Mouse (Mus musculus): ENCODE results near the gene Olfr986. TPM values are rescaled to one million over a fixed set of nuclear protein-coding genes. Genes with fewer than 3 reads are reported as not detected.
"Not testable (repeated sequence)": the region's sequence is repeated elsewhere in the genome, so short reads cannot be mapped to it uniquely, and the experiment has no call there.

Olfr986 gene
- polyA plus RNA-seq (2015; fragmentation: Nextera tagmentation; extraction: Ambion mirVana) = 0.05 TPM in 1 of 2 replicates, not detected in the other

DNA sequence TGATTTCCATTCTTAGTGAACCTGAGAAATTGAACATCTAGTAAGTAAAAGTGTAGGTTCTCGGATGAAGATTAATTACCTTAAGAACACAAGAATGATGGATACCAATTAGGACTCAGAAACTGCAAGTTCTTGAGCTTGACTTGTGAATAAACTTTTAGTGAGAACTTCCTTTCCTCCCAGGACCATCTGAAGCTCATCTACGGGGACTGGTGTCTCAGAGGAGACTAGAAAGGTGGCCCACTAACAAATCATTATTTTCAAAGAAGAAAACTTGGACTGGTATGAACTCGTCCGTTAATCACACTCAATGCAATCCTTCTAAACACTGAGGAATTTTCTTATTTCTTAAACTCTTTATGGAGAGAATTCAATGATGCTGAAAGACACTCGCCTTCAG is at the start of gene Olfr986:
Gene Olfr986, plus strand, starts transcription at position 301 of the 400 bp plus-strand sequence.
- H3K27ac ChIP-seq (replicated peaks) = no peak within 1 kb of the TSS
- no peak for ATAC-seq (ENCODE audit: insufficient number of reproducible peaks, low FRiP score, low TSS enrichment, low read depth)
- H3K9me3 ChIP-seq (replicated peaks) = no peaks in the 10 kb centered on the region
- WGBS = 86% methylated on average over 5 of the region's 5 CpGs
- no peak within 1 kb of the TSS for H3K4me3 ChIP-seq (replicated peaks)
- no peaks in the 10 kb centered on the region for H3K27me3 ChIP-seq
- H3K4me2 ChIP-seq (replicated peaks) = no peak within 1 kb of the TSS
- no peaks in the 10 kb centered on the region for H3K36me3 ChIP-seq
- no peak within 1 kb of the TSS for H3K9ac ChIP-seq
- no peaks in the 10 kb centered on the region for H3K4me1 ChIP-seq

DNA sequence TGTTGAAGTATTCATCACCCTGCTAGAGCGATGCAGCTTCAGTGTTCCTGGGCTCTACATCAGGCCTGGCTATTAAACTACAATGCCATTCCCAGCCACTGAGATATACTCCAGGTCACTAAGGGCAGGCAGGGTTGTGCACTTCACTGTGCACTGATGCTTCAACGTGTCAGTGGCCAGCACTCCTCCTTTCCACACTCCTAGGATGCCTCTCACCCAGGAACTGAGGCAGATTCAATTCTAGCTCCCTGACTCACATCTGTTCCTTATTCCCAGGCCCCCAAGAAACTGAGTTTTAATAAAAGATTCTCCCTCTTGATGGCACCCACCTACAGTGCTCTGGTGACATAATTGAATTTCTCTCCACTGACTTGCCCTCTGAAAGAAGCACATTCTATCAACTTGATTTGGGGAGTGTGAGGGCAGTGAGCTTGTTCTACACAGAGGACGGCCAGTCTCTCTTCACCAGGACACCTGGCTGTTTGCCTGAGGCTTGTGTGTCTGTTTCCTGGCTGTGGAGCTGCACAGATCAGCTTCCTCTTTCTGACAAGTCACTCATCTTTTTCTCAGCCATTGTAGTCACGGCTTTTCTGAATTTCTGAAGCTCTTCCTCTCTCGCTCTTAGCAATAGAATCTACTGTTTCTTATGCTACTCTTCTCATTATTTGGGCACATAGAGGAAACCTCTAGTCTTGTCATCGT is 43.6 kb upstream of the Olfr986 start:
- no peaks in the 10 kb centered on the region for H3K9me3 ChIP-seq (replicated peaks)
- no peak overlapping the region for H3K9ac ChIP-seq
- no peak overlapping the region for H3K4me2 ChIP-seq (replicated peaks)
- no peaks in the 10 kb centered on the region for H3K36me3 ChIP-seq
- no peaks in the 10 kb centered on the region for H3K4me1 ChIP-seq
- no peaks in the 10 kb centered on the region for H3K27me3 ChIP-seq
- no peak for ATAC-seq (ENCODE audit: insufficient number of reproducible peaks, low FRiP score, low TSS enrichment, low read depth)
- no peak overlapping the region for H3K27ac ChIP-seq (replicated peaks)
- H3K4me3 ChIP-seq (replicated peaks) = no peak overlapping the region
- 67% methylated on average over 6 of the region's 6 CpGs for WGBS

DNA sequence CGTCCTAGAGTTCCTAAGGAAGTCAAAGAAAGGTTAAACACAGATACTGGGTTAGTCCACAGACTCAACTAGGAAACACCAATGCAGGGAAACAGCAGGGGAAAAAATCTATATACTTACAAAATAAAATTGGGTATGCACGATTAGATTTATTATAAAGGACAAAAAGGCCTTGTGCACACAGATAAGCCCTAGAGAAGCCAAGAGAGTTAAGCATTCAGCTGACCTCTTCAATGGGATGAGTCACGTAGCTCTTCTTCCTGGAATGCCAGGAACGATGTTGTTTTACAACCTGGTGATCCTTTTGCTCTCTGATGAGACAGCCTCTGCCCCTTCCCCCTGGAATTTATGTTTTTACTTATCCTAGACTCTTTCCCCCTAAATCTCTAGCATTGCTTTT is 41.2 kb upstream of the Olfr986 start:
- H3K4me2 ChIP-seq (replicated peaks) = no peak overlapping the region
- H3K27me3 ChIP-seq = no peaks in the 10 kb centered on the region
- WGBS = 62% methylated on average over 4 of the region's 4 CpGs
- H3K9me3 ChIP-seq (replicated peaks) = no peaks in the 10 kb centered on the region
- no peak for ATAC-seq (ENCODE audit: insufficient number of reproducible peaks, low FRiP score, low TSS enrichment, low read depth)
- H3K4me3 ChIP-seq (replicated peaks) = no peak overlapping the region
- no peak overlapping the region for H3K9ac ChIP-seq
- no peaks in the 10 kb centered on the region for H3K4me1 ChIP-seq
- no peaks in the 10 kb centered on the region for H3K36me3 ChIP-seq
- H3K27ac ChIP-seq (replicated peaks) = no peak overlapping the region

DNA sequence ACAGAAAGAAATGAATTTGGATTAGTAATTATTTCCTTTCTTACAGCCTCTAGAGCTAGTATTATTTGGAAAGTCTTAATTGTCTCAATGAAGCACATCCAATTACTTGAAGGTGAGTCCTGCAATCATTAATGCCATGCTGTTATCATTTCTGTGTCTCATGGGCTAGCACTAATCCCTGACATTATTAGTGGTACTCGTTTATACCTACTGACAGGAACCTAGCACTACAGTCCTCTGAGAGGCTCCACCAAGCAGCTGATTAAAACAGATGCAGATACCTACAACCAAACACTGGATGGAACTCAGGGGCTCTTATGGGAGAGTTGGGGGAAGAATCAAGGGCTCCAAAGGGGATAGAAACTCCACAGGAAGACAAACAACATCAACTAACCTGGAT is 39.2 kb upstream of the Olfr986 start:
- H3K9me3 ChIP-seq (replicated peaks) = no peaks in the 10 kb centered on the region
- ATAC-seq (ENCODE audit: insufficient number of reproducible peaks, low FRiP score, low TSS enrichment, low read depth) = no peak
- H3K27me3 ChIP-seq = no peaks in the 10 kb centered on the region
- no peaks in the 10 kb centered on the region for H3K4me1 ChIP-seq
- no peak overlapping the region for H3K4me2 ChIP-seq (replicated peaks)
- no peak overlapping the region for H3K27ac ChIP-seq (replicated peaks)
- 49% methylated on average over 1 of the region's 1 CpGs for WGBS
- no peaks in the 10 kb centered on the region for H3K36me3 ChIP-seq
- H3K4me3 ChIP-seq (replicated peaks) = no peak overlapping the region
- no peak overlapping the region for H3K9ac ChIP-seq

DNA sequence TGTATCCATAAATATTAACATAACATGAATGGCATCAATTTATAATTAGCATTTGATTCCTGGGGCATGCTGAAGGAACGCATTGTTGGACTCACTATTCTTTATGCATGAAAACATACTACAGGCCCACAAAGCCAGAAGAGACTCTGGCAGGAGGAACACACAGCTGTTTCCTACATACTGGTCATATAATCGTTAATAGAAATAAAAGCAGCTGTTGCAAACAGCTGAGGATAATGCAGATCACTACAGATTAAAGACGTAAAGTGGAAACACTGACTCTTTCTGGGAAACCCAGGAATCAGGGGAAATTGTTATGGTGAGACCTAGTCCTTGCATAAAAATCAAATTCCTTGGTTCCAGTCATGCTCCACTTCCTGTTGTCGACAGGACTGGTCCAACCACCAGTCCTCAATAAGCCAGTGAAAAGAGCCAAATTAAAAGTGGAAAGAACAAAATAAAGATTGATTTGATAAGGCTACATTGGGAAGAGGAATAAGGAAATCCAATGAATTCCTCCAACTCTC is 25.5 kb upstream of the Olfr986 start:
- Histone ChIP-seq H3K4me3 (replicated peaks) (no peak overlapping the region), H3K27me3 (no peaks in the 10 kb centered on the region), H3K4me2 (replicated peaks) (no peak overlapping the region), H3K4me1 (no peaks in the 10 kb centered on the region), H3K9ac (no peak overlapping the region), H3K9me3 (replicated peaks) (no peaks in the 10 kb centered on the region), H3K27ac (replicated peaks) (no peak overlapping the region), H3K36me3 (no peaks in the 10 kb centered on the region)
- ATAC-seq (ENCODE audit: insufficient number of reproducible peaks, low FRiP score, low TSS enrichment, low read depth) = peak; percentile 79
- WGBS = 45% methylated on average over 4 of the region's 4 CpGs

DNA sequence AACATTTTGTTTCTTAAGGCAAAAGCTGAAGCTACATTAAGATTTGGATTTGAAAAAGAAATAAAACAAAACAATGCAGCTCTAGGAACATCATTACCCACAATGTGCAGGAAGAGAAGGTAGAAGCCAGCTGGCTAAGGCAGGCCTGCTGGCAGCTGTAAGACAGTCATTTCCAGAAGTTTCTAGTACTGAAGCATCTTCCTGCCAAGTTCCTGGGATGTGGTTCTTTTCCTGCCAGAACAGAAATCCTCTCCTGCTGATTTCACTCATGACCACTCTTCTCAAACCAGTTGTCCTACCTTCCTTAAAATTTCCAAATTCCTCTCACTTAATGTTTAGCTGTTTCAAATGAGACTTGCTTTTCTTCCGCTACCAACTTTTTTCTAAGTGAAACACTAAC is 14.3 kb upstream of the Olfr986 start:
- 77% methylated on average over 1 of the region's 1 CpGs for WGBS
- Histone ChIP-seq H3K27ac (replicated peaks) (no peak overlapping the region), H3K4me3 (replicated peaks) (no peak overlapping the region), H3K4me1 (no peaks in the 10 kb centered on the region), H3K36me3 (no peaks in the 10 kb centered on the region), H3K4me2 (replicated peaks) (no peak overlapping the region), H3K9me3 (replicated peaks) (no peaks in the 10 kb centered on the region), H3K9ac (no peak overlapping the region), H3K27me3 (no peaks in the 10 kb centered on the region)
- no peak for ATAC-seq (ENCODE audit: insufficient number of reproducible peaks, low FRiP score, low TSS enrichment, low read depth)

DNA sequence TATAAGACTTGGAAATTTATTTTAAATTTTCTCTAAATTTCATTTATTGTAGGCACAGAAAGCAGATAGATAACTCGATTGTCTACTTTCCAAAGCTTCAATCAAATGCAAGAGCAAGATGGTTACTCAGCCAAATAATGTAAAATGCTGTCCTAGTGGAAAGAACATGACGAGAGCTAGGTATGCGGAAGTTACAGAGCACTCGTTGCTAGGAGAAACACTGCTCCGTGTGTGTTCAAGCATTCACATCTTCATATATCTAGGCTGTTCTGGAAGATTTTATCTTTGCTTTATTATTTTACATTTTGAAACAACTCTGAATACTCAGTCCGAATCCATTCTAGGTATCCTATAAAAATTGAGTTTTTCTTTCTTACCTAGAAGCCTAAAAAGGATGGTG is 3.7 kb upstream of the Olfr986 start:
- ATAC-seq (ENCODE audit: insufficient number of reproducible peaks, low FRiP score, low TSS enrichment, low read depth) = no peak
- H3K4me3 ChIP-seq (replicated peaks) = no peak overlapping the region
- H3K9me3 ChIP-seq (replicated peaks) = no peaks in the 10 kb centered on the region
- H3K36me3 ChIP-seq = no peaks in the 10 kb centered on the region
- H3K4me2 ChIP-seq (replicated peaks) = no peak overlapping the region
- H3K9ac ChIP-seq = no peak overlapping the region
- H3K4me1 ChIP-seq = no peaks in the 10 kb centered on the region
- WGBS = 68% methylated on average over 6 of the region's 6 CpGs
- H3K27me3 ChIP-seq = no peaks in the 10 kb centered on the region
- no peak overlapping the region for H3K27ac ChIP-seq (replicated peaks)

DNA sequence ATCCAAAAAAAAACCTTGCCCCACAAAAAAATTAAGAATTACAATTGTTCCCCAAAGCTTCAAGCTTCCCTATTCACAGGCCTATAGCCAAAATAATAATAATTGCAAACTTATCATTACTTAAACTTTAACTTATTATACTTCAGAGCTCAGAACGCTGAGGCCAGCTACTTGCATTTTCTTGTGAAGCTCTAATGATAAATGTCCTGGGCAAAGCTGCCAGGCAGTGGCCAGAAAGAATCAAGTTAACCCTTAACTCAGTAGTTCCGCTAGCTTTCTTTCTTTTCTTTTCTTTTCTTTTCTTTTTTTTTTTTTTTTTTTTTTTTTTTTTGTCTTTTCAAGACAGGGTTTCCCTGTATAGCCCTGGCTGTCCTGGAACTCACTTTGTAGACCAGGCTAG is 4.4 kb downstream of the Olfr986 start:
- not testable (repeated sequence) for ATAC-seq (ENCODE audit: insufficient number of reproducible peaks, low FRiP score, low TSS enrichment, low read depth); H3K4me1 ChIP-seq; H3K4me2 ChIP-seq (replicated peaks); H3K36me3 ChIP-seq; H3K27ac ChIP-seq (replicated peaks); H3K9me3 ChIP-seq (replicated peaks); H3K27me3 ChIP-seq; H3K4me3 ChIP-seq (replicated peaks); H3K9ac ChIP-seq
- 67% methylated on average over 2 of the region's 2 CpGs for WGBS

DNA sequence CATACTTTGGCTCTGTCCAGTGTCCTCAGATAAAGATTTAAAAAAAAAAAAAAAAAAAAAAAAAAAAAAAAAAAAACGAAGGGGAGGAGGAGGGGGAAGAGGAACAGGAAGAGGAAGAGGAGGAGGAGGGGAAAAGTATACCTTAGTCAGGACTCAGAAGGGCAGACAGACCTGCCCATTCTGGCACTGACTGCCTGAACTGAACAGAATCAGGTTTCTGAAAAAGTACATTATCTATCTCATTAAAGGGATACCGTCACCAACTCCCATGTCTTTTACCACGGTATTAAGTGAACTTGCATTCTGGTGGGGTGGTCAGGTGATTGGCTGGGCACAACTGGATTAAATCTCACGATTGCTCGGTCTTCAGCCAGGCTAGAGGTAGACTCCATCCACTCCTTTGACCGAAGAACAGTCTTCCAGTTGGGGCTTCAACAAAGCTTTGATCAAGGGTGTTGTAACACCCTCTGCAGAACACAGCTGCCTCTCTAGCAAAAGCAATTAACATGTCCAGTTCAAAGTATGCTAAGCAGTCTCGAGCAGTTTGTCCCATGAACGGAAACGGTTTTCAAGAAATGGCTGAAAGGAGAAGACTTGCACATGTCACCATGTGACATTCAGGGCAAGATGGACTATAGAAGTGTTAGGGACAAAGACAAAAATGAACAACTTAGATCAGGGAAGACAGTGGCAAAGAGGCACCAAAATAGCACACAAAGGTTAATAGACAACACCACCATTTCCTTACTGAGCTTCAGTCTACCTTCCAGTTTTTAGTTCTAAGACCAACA is 10.6 kb downstream of the Olfr986 start:
- Histone ChIP-seq H3K9me3 (replicated peaks) (no peaks in the 10 kb centered on the region), H3K4me3 (replicated peaks) (peak overlapping the region; percentile 85), H3K9ac (no peak overlapping the region), H3K4me2 (replicated peaks) (peak overlapping the region; percentile 84), H3K36me3 (no peaks in the 10 kb centered on the region), H3K27me3 (no peaks in the 10 kb centered on the region), H3K27ac (replicated peaks) (peak overlapping the region; percentile 72; the same call in 1 of the 2 replicates), H3K4me1 (peaks cover 14% of the 10 kb centered on the region)
- WGBS = 92% methylated on average over 9 of the region's 9 CpGs
- no peak for ATAC-seq (ENCODE audit: insufficient number of reproducible peaks, low FRiP score, low TSS enrichment, low read depth)

DNA sequence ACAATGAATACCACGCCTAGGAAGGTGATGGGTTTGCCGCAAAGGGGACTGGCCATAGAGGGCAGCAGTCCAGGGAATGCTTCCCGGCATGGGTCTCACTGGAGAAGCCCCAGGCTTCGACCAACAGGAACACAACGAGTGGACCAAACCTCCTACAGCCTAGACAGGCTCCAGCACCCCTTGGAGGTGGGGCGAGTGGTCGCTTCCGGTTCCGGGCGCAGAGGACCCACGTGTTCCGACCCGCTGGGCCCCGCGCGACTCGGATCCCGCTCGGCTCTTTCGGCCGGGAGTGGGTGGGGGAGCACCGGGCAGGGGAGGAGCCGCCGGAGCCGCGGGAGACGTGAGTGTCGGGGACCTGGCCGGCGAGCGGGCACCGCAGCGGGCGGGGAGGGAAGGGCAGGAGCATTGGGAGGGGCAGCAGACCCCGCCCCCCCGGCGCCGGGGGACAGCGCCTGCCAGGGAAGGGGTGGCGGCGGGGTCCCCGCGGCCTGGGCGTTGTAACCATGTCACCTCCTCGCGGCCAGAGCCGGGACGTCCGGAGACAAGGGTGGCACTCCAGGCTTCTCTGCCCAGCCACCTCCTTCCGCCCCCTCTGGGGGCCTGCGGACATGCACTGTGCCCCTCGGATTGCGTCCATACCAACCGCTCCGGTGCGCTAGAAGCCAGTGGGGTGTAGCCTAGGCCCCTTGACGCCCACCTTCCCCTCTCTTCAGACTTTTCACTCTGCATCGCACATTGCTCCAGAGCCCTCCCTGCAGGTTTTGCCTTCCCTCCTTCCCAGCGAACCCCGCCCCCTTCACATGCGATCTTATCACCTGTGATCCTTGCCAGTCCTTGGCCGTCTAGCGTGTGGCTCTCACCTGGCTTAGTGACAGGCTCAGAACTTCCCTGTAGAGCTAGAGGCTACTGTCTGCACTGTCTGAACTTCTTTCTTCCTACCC is 11.6 kb downstream of the Olfr986 start, which contains the start of gene Zfp202:
Gene Zfp202, plus strand, starts transcription at position 219 of the 941 bp plus-strand sequence.
- under 1% methylated on average over 55 of the region's 63 CpGs for WGBS
- Histone ChIP-seq H3K9ac (peak within 1 kb of the TSS; percentile 63), H3K27ac (replicated peaks) (peak within 1 kb of the TSS; percentile 72), H3K4me1 (peaks cover 14% of the 10 kb centered on the region), H3K9me3 (replicated peaks) (no peaks in the 10 kb centered on the region), H3K36me3 (no peaks in the 10 kb centered on the region), H3K27me3 (no peaks in the 10 kb centered on the region), H3K4me2 (replicated peaks) (peak within 1 kb of the TSS; percentile 84), H3K4me3 (replicated peaks) (peak within 1 kb of the TSS; percentile 85)
- ATAC-seq (ENCODE audit: insufficient number of reproducible peaks, low FRiP score, low TSS enrichment, low read depth) = peak; percentile 95

DNA sequence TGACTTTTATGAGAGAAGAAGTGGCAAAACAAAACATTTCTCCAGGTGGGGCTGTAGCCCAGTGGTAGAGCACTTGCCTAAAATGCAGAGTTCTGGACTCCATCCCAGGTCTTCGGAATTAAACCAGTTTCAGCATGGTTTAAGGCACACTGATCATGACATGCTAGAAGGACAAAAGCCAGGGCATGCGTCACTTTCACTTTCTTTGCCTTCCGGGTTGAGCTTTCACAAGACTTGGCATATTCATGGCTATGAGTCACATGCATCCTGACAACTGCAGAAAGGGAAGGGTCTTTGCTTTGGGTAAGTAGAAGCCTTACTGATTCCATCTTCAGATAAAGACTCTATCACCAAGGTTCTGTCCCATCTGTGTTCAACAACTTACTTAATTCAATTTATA is 15.3 kb downstream of the Olfr986 start:
- Histone ChIP-seq H3K9ac (no peak overlapping the region), H3K27me3 (no peaks in the 10 kb centered on the region), H3K9me3 (replicated peaks) (no peaks in the 10 kb centered on the region), H3K27ac (replicated peaks) (no peak overlapping the region), H3K4me1 (peaks cover 14% of the 10 kb centered on the region), H3K4me2 (replicated peaks) (no peak overlapping the region), H3K4me3 (replicated peaks) (no peak overlapping the region), H3K36me3 (no peaks in the 10 kb centered on the region)
- ATAC-seq (ENCODE audit: insufficient number of reproducible peaks, low FRiP score, low TSS enrichment, low read depth) = no peak
- 80% methylated on average over 3 of the region's 3 CpGs for WGBS
